Mouse (Mus musculus): Measurements from ENCODE around the gene Mapk6. TPM values are rescaled to one million over a fixed set of nuclear protein-coding genes. Genes with fewer than 3 reads are reported as not detected.

Mapk6 gene
- polyA plus RNA-seq, 1 experiment from 2014 or later, result 150 TPM

GRCm38 (mm10) chr9:75400639-75401038 is 9.2 kb downstream of the Mapk6 start:
- no peak overlapping the region for H3K4me3 ChIP-seq (replicated peaks)
- no peak overlapping the region for H3K9ac ChIP-seq (replicated peaks)
- no peak for ATAC-seq (ENCODE audit: low FRiP score)
- 63% methylated on average over 5 of the region's 5 CpGs for WGBS
- no peak overlapping the region for H3K27ac ChIP-seq (replicated peaks)
- H3K4me2 ChIP-seq, result no peak overlapping the region
- H3K36me3 ChIP-seq, result peaks cover 23% of the 10 kb centered on the region
- H3K4me1 ChIP-seq, result peaks cover 38% of the 10 kb centered on the region
- H3K9me3 ChIP-seq (replicated peaks), result no peaks in the 10 kb centered on the region
- H3K27me3 ChIP-seq (replicated peaks), result no peaks in the 10 kb centered on the region

GRCm38 (mm10) chr9:75399069-75399468 is 10.7 kb downstream of the Mapk6 start:
- peaks cover 26% of the 10 kb centered on the region for H3K36me3 ChIP-seq
- H3K9me3 ChIP-seq (replicated peaks), result no peaks in the 10 kb centered on the region
- H3K9ac ChIP-seq (replicated peaks), result no peak overlapping the region
- H3K4me3 ChIP-seq (replicated peaks), result no peak overlapping the region
- ATAC-seq (ENCODE audit: low FRiP score), result no peak
- peaks cover 26% of the 10 kb centered on the region for H3K4me1 ChIP-seq
- no peak overlapping the region for H3K27ac ChIP-seq (replicated peaks)
- H3K4me2 ChIP-seq, result no peak overlapping the region
- WGBS, result 89% methylated on average over 4 of the region's 4 CpGs
- no peaks in the 10 kb centered on the region for H3K27me3 ChIP-seq (replicated peaks)

- ATAC-seq (ENCODE audit: low FRiP score), result no peak
- no peak overlapping the region for H3K4me2 ChIP-seq
Measured at GRCm38 (mm10) chr9:75395971-75396370, 13.8 kb downstream of the Mapk6 start.

DNA sequence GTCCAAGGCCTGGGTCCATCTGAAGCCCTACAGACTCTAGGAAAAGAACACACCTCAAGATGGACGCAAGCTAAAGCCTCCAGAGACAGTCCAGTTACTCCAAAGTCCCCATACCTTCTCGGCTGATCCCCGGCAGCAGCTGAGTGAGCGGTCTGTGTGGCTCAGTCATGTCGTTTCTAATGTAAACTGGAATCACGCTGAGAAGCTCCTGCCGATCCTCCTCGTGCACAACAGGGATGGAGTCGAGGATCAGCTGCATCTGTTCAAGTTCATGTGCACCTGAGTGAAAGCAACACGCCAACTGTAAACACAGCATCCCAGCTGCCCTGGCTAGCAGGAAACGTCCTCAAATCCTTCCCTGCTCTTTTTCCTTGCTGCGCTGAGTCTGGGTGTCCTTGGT is 16.6 kb downstream of the Mapk6 start:
- no peaks in the 10 kb centered on the region for H3K4me1 ChIP-seq
- WGBS, result 81% methylated on average over 12 of the region's 12 CpGs
- ATAC-seq (ENCODE audit: low FRiP score), result no peak
- no peaks in the 10 kb centered on the region for H3K27me3 ChIP-seq (replicated peaks)
- H3K27ac ChIP-seq (replicated peaks), result no peak overlapping the region
- H3K9me3 ChIP-seq (replicated peaks), result no peaks in the 10 kb centered on the region
- no peak overlapping the region for H3K4me3 ChIP-seq (replicated peaks)
- H3K9ac ChIP-seq (replicated peaks), result no peak overlapping the region
- no peak overlapping the region for H3K4me2 ChIP-seq
- peaks cover 72% of the 10 kb centered on the region for H3K36me3 ChIP-seq

More at GRCm38 (mm10) chr9:75395971-75396370, 13.8 kb downstream of the Mapk6 start:
- Histone ChIP-seq H3K4me1 (peaks cover 3% of the 10 kb centered on the region), H3K36me3 (peaks cover 53% of the 10 kb centered on the region), H3K9me3 (replicated peaks) (no peaks in the 10 kb centered on the region), H3K27me3 (replicated peaks) (no peaks in the 10 kb centered on the region), H3K27ac (replicated peaks) (no peak overlapping the region), H3K9ac (replicated peaks) (no peak overlapping the region), H3K4me3 (replicated peaks) (no peak overlapping the region)
- 90% methylated on average over 6 of the region's 6 CpGs for WGBS

GRCm38 (mm10) chr9:75385218-75385974 is 24.4 kb downstream of the Mapk6 start:
- Histone ChIP-seq H3K9me3 (replicated peaks) (no peaks in the 10 kb centered on the region), H3K4me1 (no peaks in the 10 kb centered on the region), H3K4me2 (no peak overlapping the region), H3K4me3 (replicated peaks) (no peak overlapping the region), H3K36me3 (peaks cover 32% of the 10 kb centered on the region), H3K27me3 (replicated peaks) (no peaks in the 10 kb centered on the region), H3K9ac (replicated peaks) (no peak overlapping the region), H3K27ac (replicated peaks) (no peak overlapping the region)
- 87% methylated on average over 9 of the region's 9 CpGs for WGBS
- no peak for ATAC-seq (ENCODE audit: low FRiP score)

DNA sequence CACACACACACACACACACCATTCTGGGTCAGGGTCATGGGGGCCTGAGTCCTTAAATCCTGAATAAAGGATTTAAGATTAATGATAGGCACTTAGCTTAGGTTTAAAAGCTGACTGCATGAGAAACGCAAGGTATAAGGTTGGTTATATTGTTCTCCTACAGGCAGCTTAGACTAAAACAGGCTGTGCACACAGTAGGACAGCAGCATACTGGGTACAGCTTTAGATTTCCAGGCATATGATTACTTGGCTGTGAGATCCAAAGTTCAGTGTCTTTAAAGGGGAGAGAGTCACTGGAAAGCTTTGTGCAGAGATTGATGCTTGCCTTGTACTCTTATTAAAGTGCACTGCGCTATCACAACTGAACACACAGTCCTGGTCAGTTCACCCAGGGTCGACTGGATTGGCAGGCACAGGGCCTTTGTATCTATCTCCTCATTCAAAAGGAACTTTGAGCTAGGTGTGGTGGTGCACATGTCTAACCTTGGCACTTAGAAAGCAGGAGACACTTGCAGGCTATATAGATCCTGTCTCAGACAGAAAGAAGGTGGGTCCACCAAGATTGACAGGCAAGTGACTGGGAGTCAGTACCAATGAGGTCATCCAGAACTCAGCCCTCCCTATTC is 25.4 kb downstream of the Mapk6 start:
- peaks cover 25% of the 10 kb centered on the region for H3K36me3 ChIP-seq
- no peak overlapping the region for H3K4me2 ChIP-seq
- no peak for ATAC-seq (ENCODE audit: low FRiP score)
- H3K27me3 ChIP-seq (replicated peaks), result no peaks in the 10 kb centered on the region
- H3K9me3 ChIP-seq (replicated peaks), result no peaks in the 10 kb centered on the region
- no peak overlapping the region for H3K27ac ChIP-seq (replicated peaks)
- no peak overlapping the region for H3K4me3 ChIP-seq (replicated peaks)
- H3K4me1 ChIP-seq, result no peaks in the 10 kb centered on the region
- no peak overlapping the region for H3K9ac ChIP-seq (replicated peaks)
- 88% methylated on average over 3 of the region's 3 CpGs for WGBS

GRCm38 (mm10) chr9:75383785-75384184 is 26.0 kb downstream of the Mapk6 start:
- no peaks in the 10 kb centered on the region for H3K4me1 ChIP-seq
- WGBS, result 84% methylated on average over 9 of the region's 9 CpGs
- H3K27ac ChIP-seq (replicated peaks), result no peak overlapping the region
- ATAC-seq (ENCODE audit: low FRiP score), result no peak
- no peaks in the 10 kb centered on the region for H3K9me3 ChIP-seq (replicated peaks)
- no peak overlapping the region for H3K4me2 ChIP-seq
- peaks cover 19% of the 10 kb centered on the region for H3K36me3 ChIP-seq
- no peaks in the 10 kb centered on the region for H3K27me3 ChIP-seq (replicated peaks)
- H3K4me3 ChIP-seq (replicated peaks), result no peak overlapping the region
- H3K9ac ChIP-seq (replicated peaks), result no peak overlapping the region

GRCm38 (mm10) chr9:75382825-75383224 is 27.0 kb downstream of the Mapk6 start:
- H3K27ac ChIP-seq (replicated peaks), result no peak overlapping the region
- H3K9ac ChIP-seq (replicated peaks), result no peak overlapping the region
- H3K4me3 ChIP-seq (replicated peaks), result no peak overlapping the region
- H3K9me3 ChIP-seq (replicated peaks), result no peaks in the 10 kb centered on the region
- H3K36me3 ChIP-seq, result peaks cover 13% of the 10 kb centered on the region
- no peaks in the 10 kb centered on the region for H3K27me3 ChIP-seq (replicated peaks)
- no peak for ATAC-seq (ENCODE audit: low FRiP score)
- no peaks in the 10 kb centered on the region for H3K4me1 ChIP-seq
- 95% methylated on average over 14 of the region's 14 CpGs for WGBS
- H3K4me2 ChIP-seq, result no peak overlapping the region

GRCm38 (mm10) chr9:75378774-75379173 is 31.0 kb downstream of the Mapk6 start:
- Histone ChIP-seq H3K4me1 (no peaks in the 10 kb centered on the region), H3K4me3 (replicated peaks) (no peak overlapping the region), H3K9ac (replicated peaks) (no peak overlapping the region), H3K4me2 (no peak overlapping the region), H3K27me3 (replicated peaks) (no peaks in the 10 kb centered on the region), H3K36me3 (no peaks in the 10 kb centered on the region), H3K9me3 (replicated peaks) (no peaks in the 10 kb centered on the region), H3K27ac (replicated peaks) (no peak overlapping the region)
- 76% methylated on average over 2 of the region's 2 CpGs for WGBS
- ATAC-seq (ENCODE audit: low FRiP score), result no peak

DNA sequence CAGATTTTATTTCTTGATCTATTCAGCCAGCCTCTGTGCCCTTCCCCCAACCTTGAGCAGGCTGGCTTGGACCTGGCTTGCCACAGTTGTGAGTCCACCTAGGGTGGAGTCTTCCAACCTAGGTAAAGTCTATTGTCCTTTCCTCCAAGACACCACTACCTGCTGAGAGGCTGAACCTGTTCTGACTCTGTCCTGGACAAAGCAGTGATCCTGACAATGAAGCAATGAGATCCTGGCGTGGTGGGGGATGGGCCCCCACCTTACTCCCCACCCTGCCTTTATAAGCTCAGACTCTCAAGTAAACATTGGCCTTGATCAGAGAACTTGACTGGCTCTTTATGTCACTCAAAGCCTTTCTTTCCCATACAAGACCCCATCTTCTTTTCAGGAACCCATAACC is 33.4 kb downstream of the Mapk6 start:
- H3K4me3 ChIP-seq (replicated peaks), result no peak overlapping the region
- H3K4me2 ChIP-seq, result no peak overlapping the region
- no peak for ATAC-seq (ENCODE audit: low FRiP score)
- no peaks in the 10 kb centered on the region for H3K9me3 ChIP-seq (replicated peaks)
- WGBS, result 58% methylated on average over 1 of the region's 1 CpGs
- no peak overlapping the region for H3K9ac ChIP-seq (replicated peaks)
- no peaks in the 10 kb centered on the region for H3K36me3 ChIP-seq
- H3K27me3 ChIP-seq (replicated peaks), result no peaks in the 10 kb centered on the region
- H3K4me1 ChIP-seq, result no peaks in the 10 kb centered on the region
- no peak overlapping the region for H3K27ac ChIP-seq (replicated peaks)

DNA sequence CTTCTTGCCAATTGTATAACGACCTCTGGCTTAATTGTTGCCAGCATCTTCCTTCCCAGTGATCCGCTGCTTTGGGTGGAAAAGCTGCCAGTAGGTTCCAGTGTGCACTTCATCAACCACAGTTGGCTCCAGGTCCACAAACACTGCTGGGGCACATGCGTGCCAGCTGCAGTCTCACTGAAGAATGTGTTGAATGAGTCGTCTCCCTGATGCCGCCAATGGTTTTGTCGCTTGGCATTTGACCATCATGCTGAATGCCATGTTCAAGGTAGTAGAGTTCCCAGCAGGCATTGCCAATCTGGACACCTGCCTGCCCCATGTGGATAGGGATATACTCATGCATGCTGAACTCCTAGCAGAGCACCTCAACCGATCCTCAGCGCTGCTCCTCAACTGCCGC is 34.2 kb downstream of the Mapk6 start:
- Histone ChIP-seq H3K27me3 (replicated peaks) (no peaks in the 10 kb centered on the region), H3K27ac (replicated peaks) (no peak overlapping the region), H3K4me1 (no peaks in the 10 kb centered on the region), H3K9me3 (replicated peaks) (no peaks in the 10 kb centered on the region; the same call in 1 of the 2 replicates), H3K4me3 (replicated peaks) (no peak overlapping the region), H3K36me3 (no peaks in the 10 kb centered on the region), H3K9ac (replicated peaks) (no peak overlapping the region), H3K4me2 (no peak overlapping the region)
- 91% methylated on average over 9 of the region's 9 CpGs for WGBS
- ATAC-seq (ENCODE audit: low FRiP score), result no peak

DNA sequence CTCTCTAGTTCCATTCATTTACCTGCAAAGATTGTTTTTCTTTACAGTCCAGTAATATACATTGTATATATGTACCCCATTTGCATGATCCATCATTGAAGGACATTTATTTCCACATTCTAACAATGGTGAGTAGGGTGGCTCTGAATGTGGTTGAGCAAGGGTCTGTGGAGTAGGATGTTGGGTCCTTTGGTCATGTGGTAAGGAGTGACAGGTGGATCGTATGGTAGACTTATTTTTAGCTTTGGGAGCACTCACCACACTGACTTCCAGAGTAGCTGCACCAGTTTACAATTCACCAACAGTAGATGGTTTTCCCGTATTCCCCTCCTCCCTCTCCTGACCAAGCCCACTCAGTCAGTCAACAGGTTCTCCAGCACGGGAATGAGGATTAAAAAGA is 41.0 kb downstream of the Mapk6 start:
- Histone ChIP-seq H3K27ac (replicated peaks) (no peak overlapping the region), H3K36me3 (no peaks in the 10 kb centered on the region), H3K9ac (replicated peaks) (no peak overlapping the region), H3K27me3 (replicated peaks) (no peaks in the 10 kb centered on the region), H3K4me3 (replicated peaks) (no peak overlapping the region), H3K4me1 (no peaks in the 10 kb centered on the region), H3K9me3 (replicated peaks) (no peaks in the 10 kb centered on the region; the same call in 1 of the 2 replicates), H3K4me2 (no peak overlapping the region)
- no peak for ATAC-seq (ENCODE audit: low FRiP score)
- 91% methylated on average over 3 of the region's 3 CpGs for WGBS

Data from neural tube, embryonic 15.5 days (tissue).